Mouse (Mus musculus) intestine, embryonic 16.5 days (tissue): Measurements from ENCODE around the gene Psmb1. TPM values are rescaled to one million over a fixed set of nuclear protein-coding genes. Genes with fewer than 3 reads are reported as not detected.
A peak's percentile ranks its signal among the peaks of the same experiment; 100 is the strongest.

Source experiments
- ATAC-seq: fragments of 200-750 bp; cut with Nextera tagmentation; 2 replicates; pipeline ENCODE4 v1.8.0; 2017; ENCODE audit warnings: moderate TSS enrichment, moderate library complexity
- H3K27ac ChIP-seq: fragments of 300-500 bp; sonication (generic); 2 replicates; pipeline ENCODE4 v1.5.1; 2014; ENCODE audit warnings: mild to moderate bottlenecking, low read length
- H3K27me3 ChIP-seq: fragments of 300-500 bp; sonication (generic); replicated peaks from 2 replicates; pipeline ENCODE4 v1.6.1; 2014; ENCODE audit warnings: low read length, control low read depth, mixed read lengths; ENCODE audit not compliant: control insufficient read depth, insufficient read depth
- H3K36me3 ChIP-seq: fragments of 300-500 bp; sonication (generic); 2 replicates; pipeline ENCODE4 v1.6.1; 2014; ENCODE audit warnings: low read length, control low read depth; ENCODE audit not compliant: control insufficient read depth, insufficient read depth
- H3K4me1 ChIP-seq: fragments of 300-500 bp; sonication (generic); 2 replicates; pipeline ENCODE4 v1.6.1; 2014; ENCODE audit warnings: low read length, control low read depth, mixed read lengths; ENCODE audit not compliant: control insufficient read depth, insufficient read depth
- H3K4me2 ChIP-seq: fragments of 300-500 bp; sonication (generic); 2 replicates; pipeline ENCODE4 v1.6.1; 2014; ENCODE audit warnings: low read depth, low read length, control low read depth
- H3K4me3 ChIP-seq: fragments of 300-500 bp; sonication (generic); 2 replicates; pipeline ENCODE4 v1.5.1; 2014; ENCODE audit warnings: mild to moderate bottlenecking, low read length
- H3K9ac ChIP-seq: fragments of 300-500 bp; sonication (generic); 2 replicates; pipeline ENCODE4 v1.6.1; 2014; ENCODE audit warnings: low read depth, low read length
- H3K9me3 ChIP-seq: fragments of 300-500 bp; sonication (generic); 2 replicates; pipeline ENCODE4 v1.6.1; 2016; ENCODE audit warnings: low read length, control low read depth; ENCODE audit not compliant: control insufficient read depth
- WGBS: fragments of 180-500 bp; shearing (Covaris S2); extraction: QIAGEN DNeasy Blood & Tissue Kit; methylation state at CpG from one replicate; pipeline ENCODE4 v1.1.7; 2014; 5-methylcytosine and 5-hydroxymethylcytosine counted together
- polyA plus RNA-seq: library from polyadenylated mRNA; unstranded; fragments of >200 nt; fragmentation: Nextera tagmentation; extraction: Ambion mirVana; gene quantifications from 2 replicates; pipeline ENCODE4 v1.2.1, GENCODE M21; 2015

Gene Psmb1
- polyA plus RNA-seq, 1 experiment from 2014 or later: 252 TPM

- Histone ChIP-seq H3K36me3 (no peaks in the 10 kb centered on the region), H3K9me3 (no peaks in the 10 kb centered on the region), H3K4me1 (peaks cover 6% of the 10 kb centered on the region), H3K27ac (no peak overlapping the region), H3K4me2 (no peak overlapping the region), H3K4me3 (no peak overlapping the region), H3K27me3 (no peaks in the 10 kb centered on the region), H3K9ac (no peak overlapping the region)
- ATAC-seq: no peak
- WGBS: 72% methylated on average over 3 of the region's 3 CpGs
Observed at GRCm38 (mm10) chr17:15445421-15445820, 54.1 kb downstream of the Psmb1 start.

GRCm38 (mm10) chr17:15440463-15441121 lies 59.0 kb downstream of the Psmb1 start:
- H3K9ac ChIP-seq: no peak overlapping the region

GRCm38 (mm10) chr17:15440067-15440462 lies 59.5 kb downstream of the Psmb1 start:
- Histone ChIP-seq H3K36me3 (no peaks in the 10 kb centered on the region), H3K27me3 (no peaks in the 10 kb centered on the region), H3K4me1 (peaks cover 10% of the 10 kb centered on the region), H3K9me3 (no peaks in the 10 kb centered on the region), H3K9ac (no peak overlapping the region), H3K4me2 (no peak overlapping the region), H3K4me3 (no peak overlapping the region), H3K27ac (no peak overlapping the region)
- 59% methylated on average over 8 of the region's 8 CpGs for WGBS
- no peak for ATAC-seq

More at GRCm38 (mm10) chr17:15440463-15441121, 59.0 kb downstream of the Psmb1 start:
- Histone ChIP-seq H3K4me1 (peaks cover 10% of the 10 kb centered on the region), H3K27ac (no peak overlapping the region), H3K9me3 (no peaks in the 10 kb centered on the region), H3K4me3 (no peak overlapping the region), H3K36me3 (no peaks in the 10 kb centered on the region), H3K4me2 (0 out of 2 replicates have a peak overlapping the region, but pooled peaks have one; percentile 22), H3K27me3 (no peaks in the 10 kb centered on the region)
- peak; percentile 66 for ATAC-seq
- WGBS: 11% methylated on average over 11 of the region's 11 CpGs

- no peaks in the 10 kb centered on the region for H3K4me1 ChIP-seq
- WGBS: 84% methylated on average over 3 of the region's 3 CpGs
- H3K4me2 ChIP-seq: no peak overlapping the region
- H3K9me3 ChIP-seq: no peaks in the 10 kb centered on the region
- H3K4me3 ChIP-seq: no peak overlapping the region
- peaks cover 7% of the 10 kb centered on the region; the same call in 1 of the 2 replicates for H3K36me3 ChIP-seq
- no peak for ATAC-seq
- H3K9ac ChIP-seq: no peak overlapping the region
- H3K27me3 ChIP-seq: no peaks in the 10 kb centered on the region
- H3K27ac ChIP-seq: no peak overlapping the region
Observed at GRCm38 (mm10) chr17:15434748-15435147, 64.8 kb downstream of the Psmb1 start.

- Histone ChIP-seq H3K9ac (no peak overlapping the region), H3K9me3 (no peaks in the 10 kb centered on the region), H3K4me3 (no peak overlapping the region), H3K4me1 (no peaks in the 10 kb centered on the region), H3K4me2 (no peak overlapping the region), H3K27me3 (no peaks in the 10 kb centered on the region), H3K27ac (no peak overlapping the region), H3K36me3 (peaks cover 11% of the 10 kb centered on the region; the same call in 1 of the 2 replicates)
- no peak for ATAC-seq
- 85% methylated on average over 3 of the region's 3 CpGs for WGBS
Observed at GRCm38 (mm10) chr17:15432036-15432435, 67.5 kb downstream of the Psmb1 start.

GRCm38 (mm10) chr17:15431551-15431950 lies 68.0 kb downstream of the Psmb1 start:
- Histone ChIP-seq H3K4me1 (no peaks in the 10 kb centered on the region), H3K4me2 (no peak overlapping the region), H3K27me3 (no peaks in the 10 kb centered on the region), H3K9me3 (no peaks in the 10 kb centered on the region), H3K4me3 (no peak overlapping the region), H3K36me3 (peaks cover 11% of the 10 kb centered on the region; the same call in 1 of the 2 replicates), H3K27ac (no peak overlapping the region), H3K9ac (no peak overlapping the region)
- no peak for ATAC-seq
- WGBS: 93% methylated on average over 4 of the region's 4 CpGs

GRCm38 (mm10) chr17:15431021-15431514 lies 68.5 kb downstream of the Psmb1 start:
- no peaks in the 10 kb centered on the region for H3K4me1 ChIP-seq
- no peak overlapping the region for H3K9ac ChIP-seq
- no peaks in the 10 kb centered on the region for H3K9me3 ChIP-seq
- H3K27me3 ChIP-seq: no peaks in the 10 kb centered on the region
- ATAC-seq: no peak
- WGBS: 53% methylated on average over 5 of the region's 5 CpGs
- H3K27ac ChIP-seq: no peak overlapping the region
- H3K4me2 ChIP-seq: no peak overlapping the region
- H3K4me3 ChIP-seq: no peak overlapping the region
- H3K36me3 ChIP-seq: peaks cover 12% of the 10 kb centered on the region

GRCm38 (mm10) chr17:15429937-15430336 lies 69.6 kb downstream of the Psmb1 start:
- Histone ChIP-seq H3K9me3 (no peaks in the 10 kb centered on the region), H3K27me3 (no peaks in the 10 kb centered on the region), H3K4me3 (no peak overlapping the region), H3K27ac (no peak overlapping the region), H3K36me3 (peaks cover 19% of the 10 kb centered on the region), H3K4me2 (no peak overlapping the region), H3K4me1 (no peaks in the 10 kb centered on the region), H3K9ac (no peak overlapping the region)
- no peak for ATAC-seq
- WGBS: 39% methylated on average over 1 of the region's 1 CpGs

GRCm38 (mm10) chr17:15429451-15429850 lies 70.1 kb downstream of the Psmb1 start:
- Histone ChIP-seq H3K9me3 (no peaks in the 10 kb centered on the region), H3K27ac (no peak overlapping the region), H3K27me3 (no peaks in the 10 kb centered on the region), H3K4me2 (no peak overlapping the region), H3K36me3 (peaks cover 21% of the 10 kb centered on the region), H3K4me3 (no peak overlapping the region), H3K4me1 (no peaks in the 10 kb centered on the region), H3K9ac (no peak overlapping the region)
- 85% methylated on average over 6 of the region's 6 CpGs for WGBS
- ATAC-seq: no peak
